Mouse (Mus musculus) hindbrain, embryonic 16.5 days (tissue): ENCODE results near the gene 1300017J02Rik. TPM values are rescaled to one million over a fixed set of nuclear protein-coding genes. Genes with fewer than 3 reads are reported as not detected.

Experiments
- ATAC-seq: fragments of 200-750 bp; cut with Nextera tagmentation; 2 replicates; pipeline ENCODE4 v1.8.0; 2017; ENCODE audit warnings: moderate TSS enrichment, moderate library complexity
- H3K27ac ChIP-seq: fragments of 300-500 bp; sonication (generic); 2 replicates; pipeline ENCODE4 v1.5.1; 2014; ENCODE audit warnings: low read depth, mild to moderate bottlenecking, control low read depth, low read length, moderate library complexity
- H3K27me3 ChIP-seq: fragments of 300-500 bp; sonication (generic); replicated peaks from 2 replicates; pipeline ENCODE4 v1.6.1; 2014; ENCODE audit warnings: low read length; ENCODE audit not compliant: control insufficient read depth, insufficient read depth
- H3K36me3 ChIP-seq: fragments of 300-500 bp; sonication (generic); 2 replicates; pipeline ENCODE4 v1.6.1; 2014; ENCODE audit warnings: mild to moderate bottlenecking, low read length, moderate library complexity, mixed read lengths; ENCODE audit not compliant: control insufficient read depth, insufficient read depth
- H3K4me1 ChIP-seq: fragments of 300-500 bp; sonication (generic); 2 replicates; pipeline ENCODE4 v1.6.1; 2014; ENCODE audit warnings: low read depth, low read length; ENCODE audit not compliant: control insufficient read depth, insufficient read depth
- H3K4me2 ChIP-seq: fragments of 300-500 bp; sonication (generic); 2 replicates; pipeline ENCODE4 v1.6.1; 2014; ENCODE audit warnings: mild to moderate bottlenecking, low read length, control low read depth, moderate library complexity
- H3K4me3 ChIP-seq: fragments of 300-500 bp; sonication (generic); 2 replicates; pipeline ENCODE4 v1.5.1; 2014; ENCODE audit warnings: mild to moderate bottlenecking, low read length, control low read depth, moderate library complexity
- H3K9ac ChIP-seq: fragments of 300-500 bp; sonication (generic); 2 replicates; pipeline ENCODE4 v1.6.1; 2014; ENCODE audit warnings: low read depth, mild to moderate bottlenecking, control low read depth, low read length, moderate library complexity
- H3K9me3 ChIP-seq: fragments of 300-500 bp; sonication (generic); 2 replicates; pipeline ENCODE4 v1.6.1; 2014; ENCODE audit warnings: mild to moderate bottlenecking, low read length, moderate library complexity; ENCODE audit not compliant: control insufficient read depth
- WGBS: fragments of 180-500 bp; shearing (Covaris S2); extraction: QIAGEN DNeasy Blood & Tissue Kit; methylation state at CpG from one replicate; pipeline ENCODE4 v1.1.7; 2014; 5-methylcytosine and 5-hydroxymethylcytosine counted together
- polyA plus RNA-seq: library from polyadenylated mRNA; unstranded; fragments of >200 nt; fragmentation: Nextera tagmentation; extraction: Ambion mirVana; gene quantifications from 2 replicates; pipeline ENCODE4 v1.2.1, GENCODE M21; 2015

1300017J02Rik gene
- polyA plus RNA-seq, 1 experiment from 2014 or later: 1.4 TPM

DNA sequence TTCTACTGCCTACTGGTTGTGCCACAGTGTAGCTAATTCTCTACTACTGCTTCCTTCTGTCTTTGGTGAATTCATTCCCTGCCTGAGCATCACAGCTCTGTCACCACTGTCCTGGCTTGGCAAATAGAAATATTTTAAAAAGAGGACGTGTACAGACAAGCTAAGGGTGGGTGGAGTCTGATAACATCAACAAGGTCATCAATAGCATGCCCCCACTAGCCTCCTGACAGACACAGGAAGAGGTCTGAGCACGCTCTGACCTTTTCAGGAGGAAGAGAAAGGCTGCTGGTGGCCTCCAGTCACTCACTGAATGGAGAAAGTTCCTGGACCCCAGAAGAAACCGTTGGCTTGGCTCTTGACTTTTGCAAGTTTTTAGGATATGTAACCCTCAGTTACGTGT lies 18.5 kb downstream of the 1300017J02Rik start:
- no peak overlapping the region for H3K27ac ChIP-seq
- ATAC-seq: no peak
- 57% methylated on average over 4 of the region's 4 CpGs for WGBS
- no peaks in the 10 kb centered on the region for H3K27me3 ChIP-seq
- no peak overlapping the region for H3K4me2 ChIP-seq
- no peak overlapping the region for H3K4me3 ChIP-seq
- no peaks in the 10 kb centered on the region for H3K36me3 ChIP-seq
- no peaks in the 10 kb centered on the region for H3K4me1 ChIP-seq
- no peaks in the 10 kb centered on the region for H3K9me3 ChIP-seq
- no peak overlapping the region for H3K9ac ChIP-seq

GRCm38 (mm10) chr9:103276876-103277275 lies 28.0 kb downstream of the 1300017J02Rik start:
- Histone ChIP-seq H3K36me3 (no peaks in the 10 kb centered on the region), H3K4me3 (no peak overlapping the region), H3K27me3 (no peaks in the 10 kb centered on the region), H3K9me3 (no peaks in the 10 kb centered on the region), H3K4me2 (no peak overlapping the region), H3K27ac (no peak overlapping the region), H3K4me1 (no peaks in the 10 kb centered on the region), H3K9ac (no peak overlapping the region)
- no peak for ATAC-seq
- WGBS: 86% methylated on average over 6 of the region's 6 CpGs

DNA sequence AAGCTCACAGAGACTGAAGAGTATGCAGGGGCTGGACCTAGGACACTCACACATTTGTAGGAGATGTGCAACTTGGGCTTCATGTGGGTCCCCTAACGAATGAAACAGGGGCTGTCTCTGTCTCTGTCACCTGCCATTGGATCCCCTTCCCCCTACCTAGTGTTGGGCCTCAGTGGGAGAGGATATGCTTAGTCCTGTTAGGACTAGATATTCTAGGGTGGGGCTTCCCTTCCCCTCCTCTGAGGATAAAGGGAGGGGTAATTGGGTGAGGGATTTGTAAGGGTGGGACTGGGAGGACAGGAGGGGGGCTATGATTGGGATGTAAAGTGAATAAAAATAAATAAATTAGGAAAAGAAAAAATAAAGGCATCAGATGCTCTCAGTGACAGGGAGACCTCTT lies 29.2 kb downstream of the 1300017J02Rik start:
- Histone ChIP-seq H3K27ac (no peak overlapping the region), H3K4me2 (no peak overlapping the region), H3K27me3 (no peaks in the 10 kb centered on the region), H3K9me3 (no peaks in the 10 kb centered on the region), H3K36me3 (no peaks in the 10 kb centered on the region), H3K4me1 (peaks cover 5% of the 10 kb centered on the region), H3K4me3 (no peak overlapping the region), H3K9ac (no peak overlapping the region)
- WGBS: 85% methylated on average over 1 of the region's 1 CpGs
- ATAC-seq: no peak

GRCm38 (mm10) chr9:103274819-103275218 lies 30.1 kb downstream of the 1300017J02Rik start:
- ATAC-seq: no peak
- WGBS: 92% methylated on average over 8 of the region's 8 CpGs
- Histone ChIP-seq H3K4me2 (no peak overlapping the region), H3K27me3 (no peaks in the 10 kb centered on the region), H3K9me3 (no peaks in the 10 kb centered on the region), H3K9ac (no peak overlapping the region), H3K4me3 (no peak overlapping the region), H3K4me1 (peaks cover 5% of the 10 kb centered on the region), H3K36me3 (no peaks in the 10 kb centered on the region), H3K27ac (no peak overlapping the region)

- WGBS: 15% methylated on average over 4 of the region's 4 CpGs
- H3K9me3 ChIP-seq: no peaks in the 10 kb centered on the region
- ATAC-seq: 0 out of 2 replicates have a peak, but pooled peaks have one; percentile 40
- H3K27me3 ChIP-seq: no peaks in the 10 kb centered on the region
- H3K9ac ChIP-seq: no peak overlapping the region
- no peak overlapping the region for H3K4me3 ChIP-seq
- H3K4me2 ChIP-seq: no peak overlapping the region
- no peak overlapping the region for H3K27ac ChIP-seq
- peaks cover 5% of the 10 kb centered on the region for H3K4me1 ChIP-seq
- no peaks in the 10 kb centered on the region for H3K36me3 ChIP-seq
Measured at GRCm38 (mm10) chr9:103271104-103271503, 33.8 kb downstream of the 1300017J02Rik start.

DNA sequence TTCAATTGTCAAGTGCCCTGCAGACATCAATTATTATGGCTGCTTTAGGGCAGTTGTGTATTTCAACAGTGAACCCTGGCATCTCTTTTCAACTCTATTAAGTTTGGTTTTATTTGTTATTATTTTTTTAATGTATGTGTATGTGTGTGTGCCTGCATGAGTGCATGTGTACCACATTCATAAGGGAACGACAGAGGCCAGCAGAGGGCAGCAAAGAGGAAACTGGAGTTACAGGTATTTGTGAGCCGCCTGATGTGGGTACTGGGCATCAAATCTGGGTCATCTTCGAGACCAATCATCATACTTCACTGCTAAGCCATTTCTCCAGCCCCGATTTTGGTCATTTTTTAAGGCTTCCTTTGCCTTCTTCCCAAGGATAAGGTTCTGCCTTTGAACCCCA lies 39.1 kb downstream of the 1300017J02Rik start:
- no peak overlapping the region for H3K4me2 ChIP-seq
- no peaks in the 10 kb centered on the region for H3K36me3 ChIP-seq
- H3K4me3 ChIP-seq: no peak overlapping the region
- H3K27ac ChIP-seq: no peak overlapping the region
- H3K27me3 ChIP-seq: no peaks in the 10 kb centered on the region
- ATAC-seq: no peak
- no peaks in the 10 kb centered on the region for H3K4me1 ChIP-seq
- WGBS: 89% methylated on average over 4 of the region's 4 CpGs
- no peak overlapping the region for H3K9ac ChIP-seq
- no peaks in the 10 kb centered on the region for H3K9me3 ChIP-seq

DNA sequence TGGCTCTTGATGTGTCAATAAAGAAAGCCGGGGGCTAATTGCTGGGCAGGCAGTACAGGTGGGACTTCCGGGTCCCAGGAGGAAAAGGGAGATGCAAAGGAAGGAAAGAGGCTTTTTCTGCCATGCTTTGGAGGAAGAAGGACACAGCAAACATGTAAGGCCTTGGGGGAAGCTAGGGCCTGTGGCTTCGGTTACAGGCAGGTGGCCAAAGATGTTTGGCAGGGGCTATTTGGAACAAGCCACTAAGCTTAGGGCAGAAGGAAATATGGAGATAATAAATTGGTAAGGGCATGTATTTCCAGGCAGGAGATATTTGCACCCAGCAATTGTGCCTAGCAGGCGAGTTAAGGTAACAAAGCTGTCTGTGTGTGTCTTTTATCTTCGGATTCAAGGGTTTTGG lies 52.0 kb downstream of the 1300017J02Rik start:
- H3K36me3 ChIP-seq: no peaks in the 10 kb centered on the region
- H3K4me2 ChIP-seq: no peak overlapping the region
- ATAC-seq: no peak
- H3K27me3 ChIP-seq: no peaks in the 10 kb centered on the region
- no peaks in the 10 kb centered on the region for H3K4me1 ChIP-seq
- H3K9me3 ChIP-seq: no peaks in the 10 kb centered on the region
- 78% methylated on average over 5 of the region's 5 CpGs for WGBS
- no peak overlapping the region for H3K4me3 ChIP-seq
- no peak overlapping the region for H3K9ac ChIP-seq
- no peak overlapping the region for H3K27ac ChIP-seq

- no peaks in the 10 kb centered on the region for H3K4me1 ChIP-seq
- H3K9ac ChIP-seq: no peak overlapping the region
- no peaks in the 10 kb centered on the region for H3K9me3 ChIP-seq
- no peak for ATAC-seq
- 57% methylated on average over 4 of the region's 4 CpGs for WGBS
- no peak overlapping the region for H3K4me2 ChIP-seq
- H3K4me3 ChIP-seq: no peak overlapping the region
- H3K27ac ChIP-seq: no peak overlapping the region
- H3K27me3 ChIP-seq: no peaks in the 10 kb centered on the region
- H3K36me3 ChIP-seq: no peaks in the 10 kb centered on the region
Measured at GRCm38 (mm10) chr9:103248618-103249017, 56.3 kb downstream of the 1300017J02Rik start.

GRCm38 (mm10) chr9:103246526-103247168 lies 58.2 kb downstream of the 1300017J02Rik start:
- no peaks in the 10 kb centered on the region for H3K27me3 ChIP-seq
- H3K27ac ChIP-seq: no peak overlapping the region
- no peak overlapping the region for H3K9ac ChIP-seq
- no peak overlapping the region for H3K4me3 ChIP-seq
- ATAC-seq: no peak
- no peak overlapping the region for H3K4me2 ChIP-seq
- H3K36me3 ChIP-seq: no peaks in the 10 kb centered on the region
- no peaks in the 10 kb centered on the region for H3K9me3 ChIP-seq
- WGBS: 89% methylated on average over 8 of the region's 8 CpGs
- H3K4me1 ChIP-seq: no peaks in the 10 kb centered on the region

DNA sequence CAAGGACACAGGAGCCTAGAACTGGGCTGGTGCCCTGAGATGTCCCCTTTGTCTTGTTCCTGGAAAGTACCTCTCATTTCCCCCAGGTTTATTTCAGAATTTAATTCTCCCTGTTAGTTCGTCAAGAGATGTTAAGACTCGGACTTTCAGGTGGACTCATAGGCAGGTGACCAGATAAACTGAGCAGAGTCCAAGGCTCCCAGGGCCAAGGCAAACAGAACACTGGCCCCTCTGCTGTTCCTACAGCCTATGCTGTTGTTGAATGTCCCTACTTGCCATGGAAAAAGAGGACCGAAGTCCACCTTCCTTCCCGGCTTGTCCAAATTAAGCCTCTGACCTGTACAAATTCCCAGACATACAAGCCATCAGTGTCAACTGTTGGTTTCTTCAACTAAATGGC lies 61.2 kb downstream of the 1300017J02Rik start:
- no peaks in the 10 kb centered on the region for H3K27me3 ChIP-seq
- H3K27ac ChIP-seq: no peak overlapping the region
- no peaks in the 10 kb centered on the region for H3K4me1 ChIP-seq
- no peak for ATAC-seq
- H3K4me2 ChIP-seq: no peak overlapping the region
- WGBS: 92% methylated on average over 4 of the region's 4 CpGs
- no peaks in the 10 kb centered on the region for H3K9me3 ChIP-seq
- H3K9ac ChIP-seq: no peak overlapping the region
- H3K36me3 ChIP-seq: no peaks in the 10 kb centered on the region
- H3K4me3 ChIP-seq: no peak overlapping the region
